ENCODE assay signal across 9 mouse cellular contexts in genomic region chr13:21722993-21723836, GRCm38 (mm10). TPM values are rescaled to one million over a fixed set of nuclear protein-coding genes. Genes with fewer than 3 reads are reported as not detected.
DNase-seq lines count a peak whose midpoint lies in the region; ATAC-seq and TF ChIP-seq lines count a peak whose summit lies in the region.
"Had no signal": no experiment of that assay in that cellular context is flagged by ENCODE, and none has a peak within 500 bp of the region (broad histone marks: within the 10 kb centered on the region; RNA-seq: fewer than 3 reads in every experiment).

No protein-coding gene starts in this region.

- H3K4me1 ChIP-seq in forebrain, embryonic 10.5 days = peaks cover 53% of the 10 kb centered on the region
- peaks cover 24% of the 10 kb centered on the region for H3K4me1 ChIP-seq in forebrain, embryonic 16.5 days (replicated peaks; ENCODE audit: control insufficient read depth, insufficient read depth, low read length)
- peaks cover 38% of the 10 kb centered on the region for H3K4me1 ChIP-seq in forebrain, embryonic 12.5 days
- peaks cover 4% of the 10 kb centered on the region for H3K4me1 ChIP-seq in liver, postnatal 0 days (ENCODE audit: insufficient read depth)

- peak overlapping the region; percentile 53 for H3K4me3 ChIP-seq in forebrain, embryonic 10.5 days
- no peak overlapping the region for H3K4me3 ChIP-seq in forebrain, embryonic 16.5 days (replicated peaks; ENCODE audit: low read length)
- H3K4me3 ChIP-seq in forebrain, embryonic 12.5 days (replicated peaks) = peak overlapping the region; percentile 7; the same call in 1 of the 2 replicates
- peak overlapping the region; percentile 43 for H3K4me3 ChIP-seq in liver, postnatal 0 days (ENCODE audit: low read depth, low read length)

- TF ChIP-seq EP300 in liver, postnatal 0 days (IDR thresholded peaks at IDR 0.05; ENCODE audit: low read depth) = no peak

- no peak overlapping the region for H3K9ac ChIP-seq in forebrain, embryonic 16.5 days (replicated peaks; ENCODE audit: low read depth, low read length)
- no peak overlapping the region; the same call in 1 of the 2 replicates for H3K9ac ChIP-seq in forebrain, embryonic 12.5 days
- H3K9ac ChIP-seq in liver, postnatal 0 days (replicated peaks) = peak overlapping the region; percentile 64

- no peaks in the 10 kb centered on the region for H3K9me3 ChIP-seq in forebrain, embryonic 10.5 days
- H3K9me3 ChIP-seq in forebrain, embryonic 16.5 days (ENCODE audit: control insufficient read depth, low read length) = no peaks in the 10 kb centered on the region
- H3K9me3 ChIP-seq in forebrain, embryonic 12.5 days = no peaks in the 10 kb centered on the region
- no peaks in the 10 kb centered on the region for H3K9me3 ChIP-seq in liver, postnatal 0 days (ENCODE audit: low read length)

- peak; percentile 36 for TF ChIP-seq CTCF in liver, postnatal 0 days (IDR thresholded peaks at IDR 0.05; ENCODE audit: low read depth)

- no peaks in the 10 kb centered on the region for H3K27me3 ChIP-seq in forebrain, embryonic 10.5 days (ENCODE audit: poor library complexity, severe bottlenecking)
- H3K27me3 ChIP-seq in forebrain, embryonic 16.5 days (replicated peaks; ENCODE audit: control insufficient read depth, insufficient read depth, low read length) = no peaks in the 10 kb centered on the region
- H3K27me3 ChIP-seq in forebrain, embryonic 12.5 days = no peaks in the 10 kb centered on the region
- H3K27me3 ChIP-seq in liver, postnatal 0 days (ENCODE audit: insufficient read depth, low read length) = no peaks in the 10 kb centered on the region

- no peak overlapping the region; the same call in 1 of the 2 replicates for H3K4me2 ChIP-seq in forebrain, embryonic 16.5 days (ENCODE audit: low read length)
- H3K4me2 ChIP-seq in forebrain, embryonic 12.5 days = peak overlapping the region; percentile 62
- H3K4me2 ChIP-seq in liver, postnatal 0 days (ENCODE audit: low read depth, low read length) = peak overlapping the region; percentile 63

- H3K36me3 ChIP-seq in forebrain, embryonic 10.5 days (replicated peaks) = no peaks in the 10 kb centered on the region
- H3K36me3 ChIP-seq in forebrain, embryonic 16.5 days (ENCODE audit: control insufficient read depth, insufficient read depth) = no peaks in the 10 kb centered on the region
- no peaks in the 10 kb centered on the region for H3K36me3 ChIP-seq in forebrain, embryonic 12.5 days (replicated peaks)
- H3K36me3 ChIP-seq in liver, postnatal 0 days (replicated peaks; ENCODE audit: insufficient read depth, low read length) = no peaks in the 10 kb centered on the region

- 25% methylated on average over 5 of the region's 5 CpGs for WGBS in forebrain, embryonic 10.5 days
- WGBS in forebrain, embryonic 16.5 days = 21% methylated on average over 5 of the region's 5 CpGs
- 25% methylated on average over 5 of the region's 5 CpGs for WGBS in forebrain, embryonic 12.5 days
- 41% methylated on average over 5 of the region's 5 CpGs for WGBS in liver, postnatal 0 days (ENCODE audit: insufficient replicate concordance)

- peak overlapping the region; percentile 96 for H3K27ac ChIP-seq in forebrain, embryonic 10.5 days
- H3K27ac ChIP-seq in forebrain, embryonic 16.5 days (ENCODE audit: low read length) = no peak overlapping the region; the same call in 1 of the 2 replicates
- H3K27ac ChIP-seq in forebrain, embryonic 12.5 days = peak overlapping the region; percentile 95
- H3K27ac ChIP-seq in liver, postnatal 0 days (ENCODE audit: low read depth) = peak overlapping the region; percentile 93

- DNase-seq in forebrain, embryonic 10.5 days (ENCODE audit: extremely low spot score, low spot score) = peak; percentile 37
- DNase-seq in 3T3-L1 (ENCODE audit: low read depth, low spot score) = peak; percentile 36
- no peak for DNase-seq in liver, postnatal 0 days
- no peak for DNase-seq in urinary bladder, postnatal 10 days (ENCODE audit: low spot score)
- DNase-seq in spleen, postnatal 36 days (ENCODE audit: low spot score in 2 of 2) = no peak
- no peak for DNase-seq in frontal cortex, adult 2 months (ENCODE audit: extremely low spot score in 1 of 2, low spot score in 1 of 2)
- DNase-seq: kidney, adult 11 months had no signal

- no peak for ATAC-seq in forebrain, embryonic 16.5 days
- ATAC-seq in forebrain, embryonic 12.5 days (ENCODE audit: low FRiP score) = no peak
- ATAC-seq in liver, postnatal 0 days = no peak

RNA-seq across cellular contexts. Expression of gene Hist1h2bm, which starts 1.4 kb away (rescaled TPM):
- 5.3 and 5.6 TPM in 2 replicates for polyA plus RNA-seq in forebrain, embryonic 10.5 days (2016; fragmentation: Nextera tagmentation; extraction: Ambion mirVana)
- 1.2 and 2.2 TPM in 2 replicates for polyA plus RNA-seq in forebrain, embryonic 16.5 days (2015; fragmentation: Nextera tagmentation; extraction: Ambion mirVana)
- 5.8 and 5.9 TPM in 2 replicates for polyA plus RNA-seq in forebrain, embryonic 12.5 days (2016; fragmentation: Nextera tagmentation; extraction: Ambion mirVana)
- polyA plus RNA-seq in liver, postnatal 0 days (2015; fragmentation: Nextera tagmentation; extraction: Ambion mirVana) = 1.6 and 2.3 TPM in 2 replicates
- 0.52 and 0.80 TPM in 2 replicates for polyA plus RNA-seq in frontal cortex, adult 2 months (2012; rRNA removed)

RNA-seq across cellular contexts. Expression of gene Hist1h3h, which starts 5.8 kb away (rescaled TPM):
- 9.4 and 11.1 TPM in 2 replicates for polyA plus RNA-seq in forebrain, embryonic 10.5 days (2016; fragmentation: Nextera tagmentation; extraction: Ambion mirVana)
- polyA plus RNA-seq in forebrain, embryonic 16.5 days (2015; fragmentation: Nextera tagmentation; extraction: Ambion mirVana) = 2.2 and 3.7 TPM in 2 replicates
- polyA plus RNA-seq in forebrain, embryonic 12.5 days (2016; fragmentation: Nextera tagmentation; extraction: Ambion mirVana) = 13.8 and 14.8 TPM in 2 replicates
- polyA plus RNA-seq in liver, postnatal 0 days (2015; fragmentation: Nextera tagmentation; extraction: Ambion mirVana) = 7.1 and 8.7 TPM in 2 replicates
- polyA plus RNA-seq in frontal cortex, adult 2 months (2012; rRNA removed) = 1.8 TPM in 2 replicates

RNA-seq across cellular contexts. Expression of gene Hist1h2ai, which starts 7.0 kb away (rescaled TPM):
- polyA plus RNA-seq in forebrain, embryonic 10.5 days (2016; fragmentation: Nextera tagmentation; extraction: Ambion mirVana) = 11.9 and 12.0 TPM in 2 replicates
- 12.5 and 20.8 TPM in 2 replicates for polyA plus RNA-seq in forebrain, embryonic 16.5 days (2015; fragmentation: Nextera tagmentation; extraction: Ambion mirVana)
- 18.4 and 22.2 TPM in 2 replicates for polyA plus RNA-seq in forebrain, embryonic 12.5 days (2016; fragmentation: Nextera tagmentation; extraction: Ambion mirVana)
- 16.4 and 20.2 TPM in 2 replicates for polyA plus RNA-seq in liver, postnatal 0 days (2015; fragmentation: Nextera tagmentation; extraction: Ambion mirVana)
- 1.2 and 1.5 TPM in 2 replicates for polyA plus RNA-seq in frontal cortex, adult 2 months (2012; rRNA removed)

RNA-seq across cellular contexts. Expression of gene Hist1h2bl, which starts 7.3 kb away (rescaled TPM):
- polyA plus RNA-seq in forebrain, embryonic 10.5 days (2016; fragmentation: Nextera tagmentation; extraction: Ambion mirVana) = 1.5 and 2.0 TPM in 2 replicates
- polyA plus RNA-seq in forebrain, embryonic 16.5 days (2015; fragmentation: Nextera tagmentation; extraction: Ambion mirVana) = 1.9 TPM in 1 of 2 replicates, not detected in the other
- polyA plus RNA-seq in forebrain, embryonic 12.5 days (2016; fragmentation: Nextera tagmentation; extraction: Ambion mirVana) = 4.8 TPM in 1 of 2 replicates, not detected in the other
- 0.51 and 1.9 TPM in 2 replicates for polyA plus RNA-seq in liver, postnatal 0 days (2015; fragmentation: Nextera tagmentation; extraction: Ambion mirVana)
- polyA plus RNA-seq in frontal cortex, adult 2 months (2012; rRNA removed) = not detected in 2 replicates

RNA-seq across cellular contexts. Expression of gene Hist1h4j, which starts 11.6 kb away (rescaled TPM):
- 0.97 and 1.8 TPM in 2 replicates for polyA plus RNA-seq in forebrain, embryonic 10.5 days (2016; fragmentation: Nextera tagmentation; extraction: Ambion mirVana)
- polyA plus RNA-seq in forebrain, embryonic 16.5 days (2015; fragmentation: Nextera tagmentation; extraction: Ambion mirVana) = 0.94 and 1.2 TPM in 2 replicates
- polyA plus RNA-seq in forebrain, embryonic 12.5 days (2016; fragmentation: Nextera tagmentation; extraction: Ambion mirVana) = 0.74 and 0.86 TPM in 2 replicates
- polyA plus RNA-seq in liver, postnatal 0 days (2015; fragmentation: Nextera tagmentation; extraction: Ambion mirVana) = 0.19 and 0.32 TPM in 2 replicates
- 3.3 and 4.1 TPM in 2 replicates for polyA plus RNA-seq in frontal cortex, adult 2 months (2012; rRNA removed)

Comparison
In these comparisons a context has a peak if more than half of its experiments do, and no peak if none do; other contexts are left out.
1. DNase-seq: peak in forebrain, embryonic 10.5 days (single experiment) and 3T3-L1 (single experiment); none in liver, postnatal 0 days (single experiment), urinary bladder, postnatal 10 days (single experiment), spleen, postnatal 36 days (0 of 2) and frontal cortex, adult 2 months (0 of 2).